Mouse (Mus musculus) megakaryocyte, embryonic 14.5 days (primary cell): ENCODE results near the gene Spz1. TPM values are rescaled to one million over a fixed set of nuclear protein-coding genes. Genes with fewer than 3 reads are reported as not detected.

ENCODE experiments used
- H3K27me3 ChIP-seq: replicated peaks from 2 replicates; pipeline ENCODE3; 2012; ENCODE audit warnings: inconsistent platforms
- H3K36me3 ChIP-seq: replicated peaks from 2 replicates; pipeline ENCODE3; 2012; ENCODE audit warnings: low read length, inconsistent platforms, mixed read lengths
- H3K4me1 ChIP-seq: 2 replicates; pipeline ENCODE4 v1.6.1; 2012; ENCODE audit warnings: inconsistent platforms
- H3K4me3 ChIP-seq: replicated peaks from 2 replicates; pipeline ENCODE3; 2012; ENCODE audit warnings: moderate library complexity, mild to moderate bottlenecking, inconsistent platforms
- H3K9me3 ChIP-seq: 2 replicates; pipeline ENCODE4 v1.6.1; 2012; ENCODE audit warnings: inconsistent platforms
- FLI1 ChIP-seq: IDR thresholded peaks from 2 replicates; pipeline ENCODE4 v1.6.1; 2012; ENCODE audit warnings: low read length, inconsistent platforms, mixed read lengths
- GATA1 ChIP-seq: IDR thresholded peaks from 3 replicates; pipeline ENCODE4 v1.6.1; 2012; ENCODE audit warnings: mixed read lengths, low read length, inconsistent platforms, borderline replicate concordance
- polyA plus RNA-seq: library from polyadenylated mRNA; stranded (reverse); fragments of >175 nt; gene quantifications from 2 replicates; pipeline ENCODE4 v1.2.3, GENCODE M21; 2012; ENCODE audit warnings: low replicate concordance; ENCODE audit not compliant: insufficient read depth

The Spz1 gene
- polyA plus RNA-seq, 1 experiment = not detected

DNA sequence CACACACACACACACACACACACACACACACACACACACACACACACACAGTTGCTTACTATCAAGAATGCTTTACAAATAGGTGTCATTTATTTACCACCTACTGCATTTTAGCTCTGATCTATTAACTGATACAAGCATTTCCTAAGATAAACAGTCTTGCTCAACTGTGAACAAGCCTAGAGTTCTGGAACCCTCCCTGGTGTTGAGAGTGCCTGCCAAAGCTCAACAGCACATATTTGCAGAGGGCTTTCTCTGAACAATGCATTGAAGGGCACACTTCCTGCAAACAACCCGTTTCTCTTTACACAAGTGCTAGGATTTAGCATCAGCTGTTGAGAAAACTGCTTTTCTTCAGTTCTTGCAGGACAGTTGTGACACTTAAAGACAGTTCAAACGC is 42.2 kb downstream of the Spz1 start:
- Histone ChIP-seq H3K4me3 (no peak overlapping the region), H3K27me3 (no peaks in the 10 kb centered on the region), H3K4me1 (peaks cover 9% of the 10 kb centered on the region), H3K36me3 (peaks cover 3% of the 10 kb centered on the region), H3K9me3 (no peaks in the 10 kb centered on the region)
- TF ChIP-seq GATA1 = no peak
- TF ChIP-seq FLI1 = no peak

DNA sequence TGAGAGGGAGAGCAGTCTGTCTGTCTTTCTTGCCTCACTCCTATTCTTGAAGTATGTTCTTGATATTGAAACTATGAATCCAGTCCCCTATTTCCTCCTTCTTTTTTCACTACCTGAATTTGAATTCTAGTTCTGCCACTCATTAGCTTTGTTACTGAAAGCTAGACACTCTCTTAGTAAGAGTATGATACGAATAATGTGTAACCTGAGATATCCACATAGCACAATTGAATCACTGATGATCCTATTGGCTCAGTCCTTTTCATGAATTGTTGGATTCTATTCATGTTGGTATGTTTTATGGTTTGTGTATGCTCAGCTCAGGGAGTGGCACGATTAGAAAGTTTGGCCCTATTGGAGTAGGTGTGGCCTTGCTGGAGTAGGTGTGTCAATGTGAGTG is 43.8 kb downstream of the Spz1 start:
- H3K4me3 ChIP-seq = no peak overlapping the region
- TF ChIP-seq FLI1 = no peak
- no peak for TF ChIP-seq GATA1
- peaks cover 4% of the 10 kb centered on the region for H3K36me3 ChIP-seq
- H3K9me3 ChIP-seq = no peaks in the 10 kb centered on the region
- H3K4me1 ChIP-seq = peaks cover 12% of the 10 kb centered on the region
- H3K27me3 ChIP-seq = no peaks in the 10 kb centered on the region

DNA sequence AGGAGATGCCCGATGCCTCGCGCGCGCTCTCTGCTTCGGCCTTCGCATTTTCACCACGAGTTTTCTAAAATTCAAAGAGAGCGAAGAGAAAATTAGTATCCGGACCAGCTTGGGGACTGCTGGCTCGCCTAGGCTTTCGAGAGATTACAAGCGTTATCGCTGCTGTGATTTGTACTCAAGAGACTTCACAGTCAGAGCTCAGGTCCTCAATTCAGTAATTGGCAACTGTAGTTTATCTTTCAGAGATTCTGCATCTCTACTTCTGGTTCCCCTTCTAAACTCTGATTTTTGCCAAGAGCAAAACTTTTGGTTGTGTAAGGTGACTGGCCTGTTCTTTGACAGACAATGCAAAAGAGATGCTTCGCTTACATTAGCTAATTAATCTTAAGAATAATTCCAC is 44.7 kb downstream of the Spz1 start:
- H3K4me3 ChIP-seq = peak overlapping the region; percentile 99
- no peaks in the 10 kb centered on the region for H3K27me3 ChIP-seq
- TF ChIP-seq GATA1 = no peak
- no peak for TF ChIP-seq FLI1
- H3K9me3 ChIP-seq = no peaks in the 10 kb centered on the region
- peaks cover 16% of the 10 kb centered on the region for H3K4me1 ChIP-seq
- peaks cover 4% of the 10 kb centered on the region for H3K36me3 ChIP-seq

DNA sequence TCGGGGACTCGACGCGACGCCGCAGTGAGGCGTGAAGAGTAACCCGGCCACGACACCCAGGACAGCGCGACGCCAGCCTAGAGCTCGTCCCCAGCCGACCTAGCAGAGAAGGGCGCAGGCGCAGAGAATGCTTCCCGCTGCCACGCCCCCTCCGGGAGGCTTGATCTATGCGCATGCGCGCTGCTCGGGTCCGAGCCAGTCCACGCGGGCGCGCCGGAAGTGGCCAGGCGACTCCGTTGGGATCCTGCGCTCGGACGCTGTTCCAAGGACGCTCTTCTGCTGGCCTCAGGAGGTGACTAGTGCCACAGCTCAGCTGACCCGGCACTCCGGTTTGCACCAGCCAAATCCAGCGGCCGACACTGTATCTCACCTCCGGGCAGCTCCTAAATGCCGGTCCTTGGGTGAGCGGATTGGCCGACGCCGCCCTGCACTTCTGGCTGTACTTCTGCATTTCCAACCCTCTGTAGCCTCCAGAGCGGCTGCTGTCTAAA is 45.2 kb downstream of the Spz1 start, which contains the start of gene Zfyve16:
TSS of gene Zfyve16 (minus strand) at position 148 of the 491 bp plus-strand sequence.
- Histone ChIP-seq H3K9me3 (no peaks in the 10 kb centered on the region), H3K36me3 (peaks cover 4% of the 10 kb centered on the region), H3K27me3 (no peaks in the 10 kb centered on the region), H3K4me1 (peaks cover 18% of the 10 kb centered on the region), H3K4me3 (peak within 1 kb of the TSS; percentile 99)
- TF ChIP-seq FLI1 (no peak), GATA1 (no peak)

DNA sequence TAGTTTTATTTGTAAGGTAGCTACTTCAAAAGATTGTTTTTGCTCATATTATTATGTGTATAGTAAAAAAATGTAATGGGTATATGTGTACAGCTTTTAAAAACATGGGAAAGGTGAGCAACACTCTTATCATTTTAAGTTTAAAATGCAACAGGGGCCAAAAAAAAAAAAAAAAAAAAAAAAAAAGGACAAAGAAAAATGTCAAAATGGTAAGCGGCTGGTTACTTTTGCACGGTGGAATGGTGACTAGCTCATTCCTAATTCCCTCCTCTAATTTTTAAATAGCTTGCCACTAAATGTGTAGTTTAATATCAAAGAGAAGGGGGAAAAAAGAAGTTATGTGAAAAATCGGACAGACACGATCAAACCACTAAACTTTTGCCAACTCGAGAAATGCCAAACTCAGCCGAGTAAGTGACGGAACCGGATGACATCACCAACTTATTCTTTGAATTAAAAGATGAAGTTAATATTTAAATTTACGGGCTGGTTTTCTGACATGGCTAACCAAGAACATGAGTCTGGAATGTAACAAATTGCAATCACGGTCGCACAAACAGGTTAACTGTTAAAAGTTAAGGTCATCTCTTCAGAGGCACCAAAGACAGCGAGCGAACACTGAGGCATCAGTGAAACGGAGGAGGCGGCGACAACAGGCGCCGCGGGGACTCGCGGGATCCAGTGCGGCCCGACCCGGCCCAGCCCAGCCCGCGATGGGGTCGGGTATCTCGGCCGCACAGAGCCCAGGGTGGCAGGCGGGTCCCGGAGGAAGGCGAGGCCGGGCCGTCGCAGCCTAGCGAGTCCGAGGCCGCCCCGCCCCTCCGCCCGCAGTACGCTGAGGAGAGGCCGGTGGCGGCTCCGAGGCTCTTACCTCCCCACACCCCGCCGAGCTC is 45.9 kb downstream of the Spz1 start:
- Histone ChIP-seq H3K4me1 (peaks cover 19% of the 10 kb centered on the region), H3K9me3 (no peaks in the 10 kb centered on the region), H3K36me3 (peaks cover 4% of the 10 kb centered on the region), H3K4me3 (peak overlapping the region; percentile 99), H3K27me3 (no peaks in the 10 kb centered on the region)
- TF ChIP-seq GATA1 (no peak), FLI1 (no peak)

Other genes starting within 250 kb of the Spz1 start
- gene Dhfr, start 221.4 kb downstream of the Spz1 start, polyA plus RNA-seq = 0.34 TPM in 1 of 2 replicates, not detected in the other
- 1.2 TPM in 1 of 2 replicates, not detected in the other for gene Msh3, start 221.2 kb downstream of the Spz1 start, polyA plus RNA-seq
- gene Ankrd34b, start 150.3 kb downstream of the Spz1 start, polyA plus RNA-seq = not detected in 2 replicates
- gene Fam151b, start 92.2 kb downstream of the Spz1 start, polyA plus RNA-seq = not detected in 2 replicates
- gene Zfyve16, start 45.3 kb downstream of the Spz1 start, polyA plus RNA-seq = 0.04 TPM in 1 of 2 replicates, not detected in the other
- 1.1 and 2.0 TPM in 2 replicates for gene Serinc5, start 34.9 kb upstream of the Spz1 start, polyA plus RNA-seq
- gene Thbs4, start 218.6 kb upstream of the Spz1 start, polyA plus RNA-seq = not detected in 2 replicates